Mouse (Mus musculus): ENCODE results near the gene Ftl1. TPM values are rescaled to one million over a fixed set of nuclear protein-coding genes. Genes with fewer than 3 reads are reported as not detected.

Ftl1 gene
- polyA plus RNA-seq, 1 experiment from 2014 or later, result 3,941 TPM

Small RNAs within 50 kb of the gene (microRNA-seq; reads per million reads assigned to microRNA genes)
- gene Gm22133, result not detected

Other genes starting within 250 kb of the Ftl1 start
- gene Dkkl1, start 247.7 kb downstream of the Ftl1 start, polyA plus RNA-seq (2014; fragmentation: Nextera tagmentation; extraction: Ambion mirVana), result 0.44 and 1.1 TPM in 2 replicates
- gene Tead2, start 244.1 kb downstream of the Ftl1 start, polyA plus RNA-seq (2014; fragmentation: Nextera tagmentation; extraction: Ambion mirVana), result 206 and 234 TPM in 2 replicates
- 0.60 and 1.2 TPM in 2 replicates for gene Cd37, start 220.8 kb downstream of the Ftl1 start, polyA plus RNA-seq (2014; fragmentation: Nextera tagmentation; extraction: Ambion mirVana)
- gene Slc6a16, start 218.8 kb downstream of the Ftl1 start, polyA plus RNA-seq (2014; fragmentation: Nextera tagmentation; extraction: Ambion mirVana), result 0.18 and 0.20 TPM in 2 replicates
- not detected in 2 replicates for gene Slc6a21, start 182.4 kb downstream of the Ftl1 start, polyA plus RNA-seq (2014; fragmentation: Nextera tagmentation; extraction: Ambion mirVana)
- gene Trpm4, start 126.1 kb downstream of the Ftl1 start, polyA plus RNA-seq (2014; fragmentation: Nextera tagmentation; extraction: Ambion mirVana), result 10.1 and 11.3 TPM in 2 replicates
- 1.5 and 2.7 TPM in 2 replicates for gene Hrc, start 124.6 kb downstream of the Ftl1 start, polyA plus RNA-seq (2014; fragmentation: Nextera tagmentation; extraction: Ambion mirVana)
- 6.7 and 7.6 TPM in 2 replicates for gene Ppfia3, start 92.9 kb downstream of the Ftl1 start, polyA plus RNA-seq (2014; fragmentation: Nextera tagmentation; extraction: Ambion mirVana)
- gene Lin7b, start 89.3 kb downstream of the Ftl1 start, polyA plus RNA-seq (2014; fragmentation: Nextera tagmentation; extraction: Ambion mirVana), result 0.57 and 0.66 TPM in 2 replicates
- gene Snrnp70, start 64.1 kb downstream of the Ftl1 start, polyA plus RNA-seq (2014; fragmentation: Nextera tagmentation; extraction: Ambion mirVana), result 100 and 171 TPM in 2 replicates
- gene Kcna7, start 54.2 kb downstream of the Ftl1 start, polyA plus RNA-seq (2014; fragmentation: Nextera tagmentation; extraction: Ambion mirVana), result not detected in 2 replicates
- 1.3 and 1.4 TPM in 2 replicates for gene Ntf5, start 46.2 kb downstream of the Ftl1 start, polyA plus RNA-seq (2014; fragmentation: Nextera tagmentation; extraction: Ambion mirVana)
- gene Lhb, start 39.1 kb downstream of the Ftl1 start, polyA plus RNA-seq (2014; fragmentation: Nextera tagmentation; extraction: Ambion mirVana), result not detected in 2 replicates
- 21.4 and 35.0 TPM in 2 replicates for gene Gys1, start 25.0 kb downstream of the Ftl1 start, polyA plus RNA-seq (2014; fragmentation: Nextera tagmentation; extraction: Ambion mirVana)
- gene Ruvbl2, start 21.8 kb downstream of the Ftl1 start, polyA plus RNA-seq (2014; fragmentation: Nextera tagmentation; extraction: Ambion mirVana), result 158 and 228 TPM in 2 replicates
- 97.3 and 110 TPM in 2 replicates for gene Bax, start 7.0 kb upstream of the Ftl1 start, polyA plus RNA-seq (2014; fragmentation: Nextera tagmentation; extraction: Ambion mirVana)
- gene Tulp2, start 22.0 kb upstream of the Ftl1 start, polyA plus RNA-seq (2014; fragmentation: Nextera tagmentation; extraction: Ambion mirVana), result 0.64 and 0.84 TPM in 2 replicates
- not detected in 2 replicates for gene Gm45808, start 26.9 kb upstream of the Ftl1 start, polyA plus RNA-seq (2014; fragmentation: Nextera tagmentation; extraction: Ambion mirVana)
- 3.3 and 3.5 TPM in 2 replicates for gene Dhdh, start 28.9 kb upstream of the Ftl1 start, polyA plus RNA-seq (2014; fragmentation: Nextera tagmentation; extraction: Ambion mirVana)
- gene Nucb1, start 50.5 kb upstream of the Ftl1 start, polyA plus RNA-seq (2014; fragmentation: Nextera tagmentation; extraction: Ambion mirVana), result 141 and 190 TPM in 2 replicates
- gene Ppp1r15a, start 66.4 kb upstream of the Ftl1 start, polyA plus RNA-seq (2014; fragmentation: Nextera tagmentation; extraction: Ambion mirVana), result 13.4 and 15.7 TPM in 2 replicates
- gene Plekha4, start 66.4 kb upstream of the Ftl1 start, polyA plus RNA-seq (2014; fragmentation: Nextera tagmentation; extraction: Ambion mirVana), result 4.7 and 5.1 TPM in 2 replicates
- 12.8 and 13.5 TPM in 2 replicates for gene Hsd17b14, start 95.0 kb upstream of the Ftl1 start, polyA plus RNA-seq (2014; fragmentation: Nextera tagmentation; extraction: Ambion mirVana)
- 61.1 and 73.7 TPM in 2 replicates for gene Bcat2, start 110.3 kb upstream of the Ftl1 start, polyA plus RNA-seq (2014; fragmentation: Nextera tagmentation; extraction: Ambion mirVana)
- not detected in 2 replicates for gene Fgf21, start 155.6 kb upstream of the Ftl1 start, polyA plus RNA-seq (2014; fragmentation: Nextera tagmentation; extraction: Ambion mirVana)
- 0.14 TPM in 2 replicates for gene Fut1, start 157.4 kb upstream of the Ftl1 start, polyA plus RNA-seq (2014; fragmentation: Nextera tagmentation; extraction: Ambion mirVana)
- gene Izumo1, start 161.9 kb upstream of the Ftl1 start, polyA plus RNA-seq (2014; fragmentation: Nextera tagmentation; extraction: Ambion mirVana), result 0.11 and 0.23 TPM in 2 replicates
- 12.1 and 18.7 TPM in 2 replicates for gene Rasip1, start 167.6 kb upstream of the Ftl1 start, polyA plus RNA-seq (2014; fragmentation: Nextera tagmentation; extraction: Ambion mirVana)
- 3.6 and 5.0 TPM in 2 replicates for gene Mamstr, start 180.1 kb upstream of the Ftl1 start, polyA plus RNA-seq (2014; fragmentation: Nextera tagmentation; extraction: Ambion mirVana)
- gene Fut2, start 206.5 kb upstream of the Ftl1 start, polyA plus RNA-seq (2014; fragmentation: Nextera tagmentation; extraction: Ambion mirVana), result 0.26 and 0.31 TPM in 2 replicates
- 0.20 and 0.27 TPM in 2 replicates for gene Ntn5, start 224.1 kb upstream of the Ftl1 start, polyA plus RNA-seq (2014; fragmentation: Nextera tagmentation; extraction: Ambion mirVana)
- 0.17 and 0.28 TPM in 2 replicates for gene Sec1, start 234.5 kb upstream of the Ftl1 start, polyA plus RNA-seq (2014; fragmentation: Nextera tagmentation; extraction: Ambion mirVana)
- gene Car11, start 240.0 kb upstream of the Ftl1 start, polyA plus RNA-seq (2014; fragmentation: Nextera tagmentation; extraction: Ambion mirVana), result 6.9 and 11.9 TPM in 2 replicates
- 6.6 and 7.7 TPM in 2 replicates for gene Dbp, start 245.2 kb upstream of the Ftl1 start, polyA plus RNA-seq (2014; fragmentation: Nextera tagmentation; extraction: Ambion mirVana)